Mouse (Mus musculus) midbrain, embryonic 16.5 days (tissue): Measurements from ENCODE around the gene Zc3h8. TPM values are rescaled to one million over a fixed set of nuclear protein-coding genes. Genes with fewer than 3 reads are reported as not detected.

Experiments
- ATAC-seq: fragments of 200-750 bp; cut with Nextera tagmentation; 2 replicates; pipeline ENCODE4 v1.8.0; 2017; ENCODE audit warnings: moderate TSS enrichment
- H3K27ac ChIP-seq: fragments of 300-500 bp; sonication (generic); 2 replicates; pipeline ENCODE4 v1.5.1; 2014; ENCODE audit warnings: mild to moderate bottlenecking, low read length, mixed read lengths
- H3K27me3 ChIP-seq: fragments of 300-500 bp; sonication (generic); 2 replicates; pipeline ENCODE4 v1.6.1; 2014; ENCODE audit warnings: low read depth, low read length, mixed read lengths; ENCODE audit not compliant: control insufficient read depth, insufficient read depth
- H3K36me3 ChIP-seq: fragments of 300-500 bp; sonication (generic); 2 replicates; pipeline ENCODE4 v1.6.1; 2014; ENCODE audit warnings: mild to moderate bottlenecking, low read length, moderate library complexity, mixed read lengths; ENCODE audit not compliant: control insufficient read depth, insufficient read depth
- H3K4me1 ChIP-seq: fragments of 300-500 bp; sonication (generic); 2 replicates; pipeline ENCODE4 v1.6.1; 2014; ENCODE audit warnings: mild to moderate bottlenecking, low read length, mixed read lengths; ENCODE audit not compliant: control insufficient read depth, insufficient read depth
- H3K4me2 ChIP-seq: fragments of 300-500 bp; sonication (generic); 2 replicates; pipeline ENCODE4 v1.6.1; 2014; ENCODE audit warnings: mild to moderate bottlenecking, low read length, mixed read lengths
- H3K4me3 ChIP-seq: fragments of 300-500 bp; sonication (generic); 2 replicates; pipeline ENCODE4 v1.5.1; 2014; ENCODE audit warnings: low read depth, mild to moderate bottlenecking, low read length, moderate library complexity, mixed read lengths
- H3K9ac ChIP-seq: fragments of 300-500 bp; sonication (generic); 2 replicates; pipeline ENCODE4 v1.6.1; 2014; ENCODE audit warnings: low read depth, low read length, mixed read lengths
- H3K9me3 ChIP-seq: fragments of 300-500 bp; sonication (generic); replicated peaks from 2 replicates; pipeline ENCODE4 v1.6.1; 2014; ENCODE audit warnings: mild to moderate bottlenecking, low read length, mixed read lengths; ENCODE audit not compliant: control insufficient read depth, poor library complexity, severe bottlenecking
- WGBS: fragments of 180-500 bp; shearing (Covaris S2); extraction: QIAGEN DNeasy Blood & Tissue Kit; methylation state at CpG from one replicate; pipeline ENCODE4 v1.1.7; 2014; 5-methylcytosine and 5-hydroxymethylcytosine counted together
- polyA plus RNA-seq: library from polyadenylated mRNA; unstranded; fragments of >200 nt; fragmentation: Nextera tagmentation; extraction: Ambion mirVana; gene quantifications from 2 replicates; pipeline ENCODE4 v1.2.1, GENCODE M21; 2015

The Zc3h8 gene
- polyA plus RNA-seq, 1 experiment from 2014 or later, result 17.7 TPM

GRCm38 (mm10) chr2:128965505-128966105 lies 21.7 kb upstream of the Zc3h8 start:
- peaks cover 10% of the 10 kb centered on the region for H3K4me1 ChIP-seq

GRCm38 (mm10) chr2:128954186-128954585 lies 10.3 kb upstream of the Zc3h8 start:
- no peak for ATAC-seq
- no peaks in the 10 kb centered on the region for H3K36me3 ChIP-seq
- no peak overlapping the region for H3K4me3 ChIP-seq
- H3K4me1 ChIP-seq, result no peaks in the 10 kb centered on the region
- no peak overlapping the region for H3K4me2 ChIP-seq
- H3K27ac ChIP-seq, result no peak overlapping the region
- no peak overlapping the region for H3K9ac ChIP-seq
- H3K9me3 ChIP-seq, result no peaks in the 10 kb centered on the region
- H3K27me3 ChIP-seq, result no peaks in the 10 kb centered on the region

More at GRCm38 (mm10) chr2:128965505-128966105, 21.7 kb upstream of the Zc3h8 start:
- Histone ChIP-seq H3K27ac (peak overlapping the region; percentile 78), H3K9me3 (no peaks in the 10 kb centered on the region), H3K27me3 (no peaks in the 10 kb centered on the region), H3K4me3 (peak overlapping the region; percentile 8; the same call in 1 of the 2 replicates), H3K9ac (peak overlapping the region; percentile 54), H3K4me2 (peak overlapping the region; percentile 46), H3K36me3 (no peaks in the 10 kb centered on the region)
- ATAC-seq, result no peak
- 37% methylated on average over 5 of the region's 5 CpGs for WGBS

GRCm38 (mm10) chr2:128947962-128948588 lies 4.2 kb upstream of the Zc3h8 start:
- Histone ChIP-seq H3K4me3 (no peak overlapping the region), H3K4me2 (no peak overlapping the region), H3K27ac (no peak overlapping the region), H3K4me1 (peaks cover 3% of the 10 kb centered on the region), H3K9me3 (no peaks in the 10 kb centered on the region), H3K36me3 (no peaks in the 10 kb centered on the region), H3K9ac (no peak overlapping the region), H3K27me3 (no peaks in the 10 kb centered on the region)
- 35% methylated on average over 6 of the region's 6 CpGs for WGBS
- no peak for ATAC-seq

GRCm38 (mm10) chr2:128936256-128936655 lies 7.6 kb downstream of the Zc3h8 start:
- 94% methylated on average over 3 of the region's 3 CpGs for WGBS
- Histone ChIP-seq H3K36me3 (peaks cover 3% of the 10 kb centered on the region), H3K27ac (no peak overlapping the region), H3K27me3 (no peaks in the 10 kb centered on the region), H3K4me1 (no peaks in the 10 kb centered on the region), H3K4me2 (no peak overlapping the region), H3K4me3 (no peak overlapping the region), H3K9me3 (no peaks in the 10 kb centered on the region), H3K9ac (no peak overlapping the region)
- no peak for ATAC-seq

- Histone ChIP-seq H3K36me3 (peaks cover 23% of the 10 kb centered on the region), H3K27me3 (no peaks in the 10 kb centered on the region), H3K4me1 (no peaks in the 10 kb centered on the region), H3K9me3 (no peaks in the 10 kb centered on the region), H3K9ac (no peak overlapping the region), H3K4me2 (no peak overlapping the region), H3K27ac (no peak overlapping the region), H3K4me3 (no peak overlapping the region)
- ATAC-seq, result no peak
These were observed 13.2 kb downstream of the Zc3h8 start for GRCm38 (mm10) chr2:128930704-128931103.

- Histone ChIP-seq H3K4me3 (no peak overlapping the region), H3K9me3 (no peaks in the 10 kb centered on the region), H3K9ac (no peak overlapping the region), H3K36me3 (peaks cover 22% of the 10 kb centered on the region), H3K4me1 (no peaks in the 10 kb centered on the region), H3K4me2 (no peak overlapping the region), H3K27ac (no peak overlapping the region), H3K27me3 (no peaks in the 10 kb centered on the region)
- 82% methylated on average over 3 of the region's 3 CpGs for WGBS
- no peak for ATAC-seq
These were observed 15.4 kb downstream of the Zc3h8 start for GRCm38 (mm10) chr2:128928446-128928845.

GRCm38 (mm10) chr2:128924799-128925198 lies 19.1 kb downstream of the Zc3h8 start:
- 95% methylated on average over 4 of the region's 4 CpGs for WGBS
- Histone ChIP-seq H3K9me3 (no peaks in the 10 kb centered on the region), H3K4me1 (no peaks in the 10 kb centered on the region), H3K36me3 (peaks cover 12% of the 10 kb centered on the region; the same call in 1 of the 2 replicates), H3K4me2 (no peak overlapping the region), H3K4me3 (no peak overlapping the region), H3K27me3 (no peaks in the 10 kb centered on the region), H3K9ac (no peak overlapping the region), H3K27ac (no peak overlapping the region)
- ATAC-seq, result no peak

GRCm38 (mm10) chr2:128916528-128916927 lies 27.3 kb downstream of the Zc3h8 start:
- no peak overlapping the region for H3K4me3 ChIP-seq
- H3K36me3 ChIP-seq, result no peaks in the 10 kb centered on the region
- H3K27ac ChIP-seq, result no peak overlapping the region
- 84% methylated on average over 3 of the region's 3 CpGs for WGBS
- H3K4me1 ChIP-seq, result no peaks in the 10 kb centered on the region
- ATAC-seq, result no peak
- no peak overlapping the region for H3K4me2 ChIP-seq
- no peak overlapping the region for H3K9ac ChIP-seq
- no peaks in the 10 kb centered on the region for H3K27me3 ChIP-seq
- no peaks in the 10 kb centered on the region for H3K9me3 ChIP-seq

- Histone ChIP-seq H3K4me3 (no peak overlapping the region), H3K9me3 (no peaks in the 10 kb centered on the region), H3K4me1 (no peaks in the 10 kb centered on the region), H3K4me2 (no peak overlapping the region), H3K27ac (no peak overlapping the region), H3K9ac (no peak overlapping the region), H3K27me3 (no peaks in the 10 kb centered on the region), H3K36me3 (no peaks in the 10 kb centered on the region)
- no peak for ATAC-seq
- 89% methylated on average over 4 of the region's 4 CpGs for WGBS
These were observed 28.9 kb downstream of the Zc3h8 start for GRCm38 (mm10) chr2:128914978-128915377.
